In the genomic region with DNA sequence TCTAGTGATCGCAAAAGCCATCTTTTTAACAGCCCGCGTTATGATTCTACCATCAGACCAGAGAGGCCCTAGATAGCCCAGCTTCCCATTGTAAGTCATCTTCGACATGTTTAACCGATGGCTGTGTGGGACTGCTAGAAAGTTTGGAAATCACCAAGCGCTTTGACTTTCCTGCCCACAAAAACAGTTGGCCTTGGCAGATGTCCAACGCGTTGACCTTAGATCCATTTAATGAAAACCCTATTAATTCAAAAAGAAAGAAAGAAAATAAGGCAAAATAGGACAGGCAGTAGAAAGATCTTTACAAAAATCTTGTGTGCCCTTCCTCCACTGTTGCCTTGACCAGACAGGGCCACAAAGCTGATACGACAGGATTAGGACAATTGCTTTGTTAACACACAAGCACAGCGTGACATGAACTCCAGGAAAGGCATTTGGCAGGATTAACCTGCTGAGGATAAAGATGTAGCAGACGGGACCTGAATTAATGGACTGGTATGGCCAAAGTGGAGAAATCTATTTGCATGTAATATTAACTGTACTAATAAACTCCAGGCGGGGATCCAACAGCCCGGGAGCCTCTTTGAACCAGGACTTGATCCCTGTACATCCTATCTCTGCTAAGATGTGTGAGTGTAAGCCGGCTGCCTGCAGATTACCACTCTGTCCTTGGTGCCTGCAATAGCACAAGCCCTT, we compare ENCODE assay signal across 18 mouse cellular contexts.
DNase-seq lines count a peak whose midpoint lies in the region; ATAC-seq and TF ChIP-seq lines count a peak whose summit lies in the region.
"Had no signal": no experiment of that assay in that cellular context is flagged by ENCODE, and none has a peak within 500 bp of the region (broad histone marks: within the 10 kb centered on the region; RNA-seq: fewer than 3 reads in every experiment).

No protein-coding gene starts in this region.

- peaks cover 5% of the 10 kb centered on the region; the same call in 1 of the 2 replicates for H3K36me3 ChIP-seq in hindbrain, postnatal 0 days (ENCODE audit: insufficient read depth, low read length)
- no peaks in the 10 kb centered on the region for H3K36me3 ChIP-seq in hindbrain, embryonic 10.5 days
- H3K36me3 ChIP-seq in midbrain, embryonic 13.5 days, result no peaks in the 10 kb centered on the region
- 0 out of 2 replicates have a peak, but pooled peaks cover 11% of the 10 kb centered on the region for H3K36me3 ChIP-seq in neural tube, embryonic 15.5 days
- no peaks in the 10 kb centered on the region for H3K36me3 ChIP-seq in embryonic facial prominence, embryonic 10.5 days (replicated peaks)
- H3K36me3 ChIP-seq: embryonic facial prominence, embryonic 12.5 days; liver, embryonic 13.5 days; stomach, embryonic 15.5 days had no signal

- H3K4me3 ChIP-seq in hindbrain, postnatal 0 days (ENCODE audit: low read length), result no peak overlapping the region
- H3K4me3 ChIP-seq in hindbrain, embryonic 10.5 days, result no peak overlapping the region
- H3K4me3 ChIP-seq in midbrain, embryonic 13.5 days (replicated peaks), result no peak overlapping the region
- no peak overlapping the region for H3K4me3 ChIP-seq in neural tube, embryonic 15.5 days (replicated peaks)
- H3K4me3 ChIP-seq in embryonic facial prominence, embryonic 10.5 days, result no peak overlapping the region
- H3K4me3 ChIP-seq: embryonic facial prominence, embryonic 12.5 days; gastrocnemius, adult 2 months; liver, embryonic 13.5 days; myocyte; stomach, embryonic 15.5 days had no signal

- H3K9ac ChIP-seq in hindbrain, postnatal 0 days (replicated peaks; ENCODE audit: low read length), result no peak overlapping the region
- no peak overlapping the region for H3K9ac ChIP-seq in midbrain, embryonic 13.5 days (replicated peaks)
- H3K9ac ChIP-seq in neural tube, embryonic 15.5 days (replicated peaks), result no peak overlapping the region
- H3K9ac ChIP-seq: embryonic facial prominence, embryonic 12.5 days; liver, embryonic 13.5 days; stomach, embryonic 15.5 days had no signal

- no peaks in the 10 kb centered on the region for H3K9me3 ChIP-seq in hindbrain, postnatal 0 days (ENCODE audit: low read length)
- H3K9me3 ChIP-seq in hindbrain, embryonic 10.5 days, result no peaks in the 10 kb centered on the region
- no peaks in the 10 kb centered on the region for H3K9me3 ChIP-seq in midbrain, embryonic 13.5 days
- no peaks in the 10 kb centered on the region for H3K9me3 ChIP-seq in neural tube, embryonic 15.5 days (replicated peaks)
- H3K9me3 ChIP-seq in embryonic facial prominence, embryonic 10.5 days, result no peaks in the 10 kb centered on the region
- H3K9me3 ChIP-seq: embryonic facial prominence, embryonic 12.5 days; liver, embryonic 13.5 days; stomach, embryonic 15.5 days had no signal

- no peak for TF ChIP-seq CTCF in hindbrain, postnatal 0 days (IDR thresholded peaks at IDR 0.05; ENCODE audit: low read depth)

- no peak overlapping the region for H3K4me2 ChIP-seq in hindbrain, postnatal 0 days (ENCODE audit: low read depth, low read length)
- no peak overlapping the region for H3K4me2 ChIP-seq in midbrain, embryonic 13.5 days (replicated peaks)
- no peak overlapping the region for H3K4me2 ChIP-seq in neural tube, embryonic 15.5 days
- H3K4me2 ChIP-seq: embryonic facial prominence, embryonic 12.5 days; liver, embryonic 13.5 days; stomach, embryonic 15.5 days had no signal

- no peaks in the 10 kb centered on the region; the same call in 1 of the 2 replicates for H3K27me3 ChIP-seq in hindbrain, postnatal 0 days (ENCODE audit: insufficient read depth, low read length)
- no peaks in the 10 kb centered on the region for H3K27me3 ChIP-seq in hindbrain, embryonic 10.5 days (ENCODE audit: insufficient read depth, poor library complexity, severe bottlenecking)
- H3K27me3 ChIP-seq in midbrain, embryonic 13.5 days, result peaks cover 64% of the 10 kb centered on the region
- H3K27me3 ChIP-seq in neural tube, embryonic 15.5 days (replicated peaks), result no peaks in the 10 kb centered on the region
- no peaks in the 10 kb centered on the region for H3K27me3 ChIP-seq in embryonic facial prominence, embryonic 10.5 days (replicated peaks; ENCODE audit: low read depth, poor library complexity, severe bottlenecking)
- H3K27me3 ChIP-seq: embryonic facial prominence, embryonic 12.5 days; liver, embryonic 13.5 days; stomach, embryonic 15.5 days had no signal

- no peaks in the 10 kb centered on the region for H3K4me1 ChIP-seq in hindbrain, postnatal 0 days (ENCODE audit: insufficient read depth, low read length)
- H3K4me1 ChIP-seq in hindbrain, embryonic 10.5 days (replicated peaks), result 0 out of 2 replicates have a peak, but pooled peaks cover 6% of the 10 kb centered on the region
- H3K4me1 ChIP-seq in midbrain, embryonic 13.5 days (replicated peaks), result peaks cover 21% of the 10 kb centered on the region
- peaks cover 17% of the 10 kb centered on the region for H3K4me1 ChIP-seq in neural tube, embryonic 15.5 days
- peaks cover 28% of the 10 kb centered on the region for H3K4me1 ChIP-seq in embryonic facial prominence, embryonic 10.5 days
- H3K4me1 ChIP-seq: liver, embryonic 13.5 days; stomach, embryonic 15.5 days had no signal

- no peak for ATAC-seq in hindbrain, postnatal 0 days
- peak; percentile 74 for ATAC-seq in midbrain, embryonic 13.5 days
- no peak for ATAC-seq in neural tube, embryonic 15.5 days (ENCODE audit: low FRiP score)
- ATAC-seq: inflammation-experienced regulatory T-cells, adult 6 months had no signal

- H3K27ac ChIP-seq in hindbrain, postnatal 0 days, result no peak overlapping the region
- no peak overlapping the region for H3K27ac ChIP-seq in hindbrain, embryonic 10.5 days
- peak overlapping the region; percentile 22; the same call in 1 of the 2 replicates for H3K27ac ChIP-seq in midbrain, embryonic 13.5 days
- no peak overlapping the region for H3K27ac ChIP-seq in neural tube, embryonic 15.5 days (replicated peaks)
- H3K27ac ChIP-seq in embryonic facial prominence, embryonic 10.5 days (replicated peaks), result no peak overlapping the region
- H3K27ac ChIP-seq: embryonic facial prominence, embryonic 12.5 days; gastrocnemius, adult 2 months; liver, embryonic 13.5 days; stomach, embryonic 15.5 days had no signal

- DNase-seq in hindbrain, postnatal 0 days (ENCODE audit: low spot score), result peak; percentile 62
- DNase-seq in hindbrain, embryonic 10.5 days (ENCODE audit: low spot score), result no peak
- peak; percentile 23 to 36 for DNase-seq in adrenal gland, adult 18-20 months (ENCODE audit: low spot score in 2 of 2)
- DNase-seq in adrenal gland, postnatal 10 days, result peak; percentile 61
- DNase-seq in embryonic facial prominence, embryonic 10.5 days (ENCODE audit: low spot score), result no peak
- DNase-seq: gastrocnemius, adult 2 months; heart, adult 18-20 months; heart, postnatal 4 days; kidney, adult 9 months; liver, embryonic 13.5 days; right cerebral cortex, postnatal 14 days; thymus, adult 2 months had no signal

- WGBS in hindbrain, postnatal 0 days, result 50% methylated on average over 14 of the region's 14 CpGs
- WGBS in hindbrain, embryonic 10.5 days, result 76% methylated on average over 14 of the region's 14 CpGs
- 37% methylated on average over 14 of the region's 14 CpGs for WGBS in midbrain, embryonic 13.5 days
- WGBS in neural tube, embryonic 15.5 days, result 57% methylated on average over 14 of the region's 14 CpGs
- WGBS in embryonic facial prominence, embryonic 10.5 days, result 77% methylated on average over 14 of the region's 14 CpGs

Comparison
In these comparisons a context has a peak if more than half of its experiments do, and no peak if none do; other contexts are left out.
1. DNase-seq: peak in hindbrain, postnatal 0 days (single experiment), adrenal gland, adult 18-20 months (2 of 2) and adrenal gland, postnatal 10 days (single experiment); none in hindbrain, embryonic 10.5 days (single experiment) and embryonic facial prominence, embryonic 10.5 days (single experiment).